Mouse (Mus musculus) limb, embryonic 14.5 days (tissue): ENCODE measurements around the gene Sapcd2. TPM values are rescaled to one million over a fixed set of nuclear protein-coding genes. Genes with fewer than 3 reads are reported as not detected.

Source experiments
- ATAC-seq: fragments of 200-750 bp; cut with Nextera tagmentation; 2 replicates; pipeline ENCODE4 v1.8.0; 2017; ENCODE audit warnings: low read depth, moderate number of reproducible peaks, moderate TSS enrichment; ENCODE audit not compliant: low FRiP score
- DNase-seq: peaks from one replicate; pipeline ENCODE4 v3.0.0-alpha.2; 2015; ENCODE audit warnings: low spot score
- H3K27ac ChIP-seq: fragments of 300-500 bp; sonication (generic); replicated peaks from 2 replicates; pipeline ENCODE4 v1.5.1; 2014; ENCODE audit warnings: low read depth, mild to moderate bottlenecking, low read length, moderate library complexity, mixed read lengths
- H3K27me3 ChIP-seq: fragments of 300-500 bp; sonication (generic); 2 replicates; pipeline ENCODE4 v1.6.1; 2014; ENCODE audit warnings: low read length, mixed read lengths; ENCODE audit not compliant: control insufficient read depth, insufficient read depth
- H3K36me3 ChIP-seq: fragments of 300-500 bp; sonication (generic); 2 replicates; pipeline ENCODE4 v1.6.1; 2014; ENCODE audit warnings: mild to moderate bottlenecking, low read length, moderate library complexity, mixed read lengths; ENCODE audit not compliant: control insufficient read depth, insufficient read depth
- H3K4me1 ChIP-seq: fragments of 300-500 bp; sonication (generic); 2 replicates; pipeline ENCODE4 v1.6.1; 2014; ENCODE audit warnings: antibody characterized with exemption, low read length, mixed read lengths; ENCODE audit not compliant: control insufficient read depth, insufficient read depth
- H3K4me2 ChIP-seq: fragments of 300-500 bp; sonication (generic); replicated peaks from 2 replicates; pipeline ENCODE4 v1.6.1; 2014; ENCODE audit warnings: low read depth, mild to moderate bottlenecking, low read length, moderate library complexity; ENCODE audit not compliant: severe bottlenecking
- H3K4me3 ChIP-seq: fragments of 300-500 bp; sonication (generic); replicated peaks from 2 replicates; pipeline ENCODE4 v1.5.1; 2014; ENCODE audit warnings: low read length
- H3K9ac ChIP-seq: fragments of 300-500 bp; sonication (generic); 2 replicates; pipeline ENCODE4 v1.6.1; 2014; ENCODE audit warnings: mild to moderate bottlenecking, low read depth, low read length, moderate library complexity; ENCODE audit not compliant: severe bottlenecking
- H3K9me3 ChIP-seq: fragments of 300-500 bp; sonication (generic); 2 replicates; pipeline ENCODE4 v1.6.1; 2016; ENCODE audit warnings: low read length; ENCODE audit not compliant: control insufficient read depth
- POLR2A ChIP-seq: fragments of 200-500 bp; IDR thresholded peaks from 2 replicates; pipeline ENCODE4 v1.8.0; 2012; ENCODE audit warnings: inconsistent platforms, mild to moderate bottlenecking, moderate library complexity, borderline replicate concordance; ENCODE audit not compliant: insufficient read depth, insufficient read length; ENCODE audit errors: extremely low read depth
- WGBS: fragments of 180-500 bp; shearing (Covaris S2); extraction: QIAGEN DNeasy Blood & Tissue Kit; methylation state at CpG from one replicate; pipeline ENCODE4 v1.1.7; 2014; 5-methylcytosine and 5-hydroxymethylcytosine counted together
- polyA plus RNA-seq, 2 experiments: library from polyadenylated mRNA; depleted of rRNA in 1 of 2; stranded (reverse) in 1 of 2; unstranded in 1 of 2; fragments of >200 nt; fragmentation: Nextera tagmentation in 1 of 2; extraction: Ambion mirVana in 1 of 2; gene quantifications; 2 replicates each; pipeline versions ENCODE4 v1.2.1 to v1.2.3; 2012 to 2014

The Sapcd2 gene
- polyA plus RNA-seq, 2 experiments: 33.1 to 42.5 TPM

GRCm38 (mm10) chr2:25396597-25396983, 24.5 kb downstream of the Sapcd2 start:
- no peak overlapping the region for H3K9ac ChIP-seq
- DNase-seq (no peak), ATAC-seq (no peak)
- no peak for TF ChIP-seq POLR2A
- H3K9me3 ChIP-seq: no peaks in the 10 kb centered on the region
- peak overlapping the region; percentile 46; the same call in 1 of the 2 replicates for H3K4me2 ChIP-seq
- no peaks in the 10 kb centered on the region for H3K36me3 ChIP-seq
- H3K4me1 ChIP-seq: 0 out of 2 replicates have a peak, but pooled peaks cover 7% of the 10 kb centered on the region
- H3K4me3 ChIP-seq: no peak overlapping the region
- WGBS: 35% methylated on average over 3 of the region's 3 CpGs
- no peak overlapping the region for H3K27ac ChIP-seq
- H3K27me3 ChIP-seq: peaks cover 61% of the 10 kb centered on the region

GRCm38 (mm10) chr2:25397010-25397409, 24.9 kb downstream of the Sapcd2 start:
- no peak overlapping the region for H3K4me2 ChIP-seq
- H3K9me3 ChIP-seq: no peaks in the 10 kb centered on the region
- no peak overlapping the region for H3K27ac ChIP-seq
- TF ChIP-seq POLR2A: no peak
- DNase-seq: no peak
- 33% methylated on average over 1 of the region's 1 CpGs for WGBS
- H3K27me3 ChIP-seq: peaks cover 63% of the 10 kb centered on the region
- no peak overlapping the region for H3K4me3 ChIP-seq
- H3K36me3 ChIP-seq: no peaks in the 10 kb centered on the region
- no peak for ATAC-seq
- H3K4me1 ChIP-seq: 0 out of 2 replicates have a peak, but pooled peaks cover 7% of the 10 kb centered on the region
- no peak overlapping the region for H3K9ac ChIP-seq

- H3K27ac ChIP-seq: no peak overlapping the region
Observed at GRCm38 (mm10) chr2:25398065-25398464, 25.9 kb downstream of the Sapcd2 start.

GRCm38 (mm10) chr2:25399051-25399450, 26.9 kb downstream of the Sapcd2 start, which contains the start of gene Npdc1:
Npdc1 (plus strand) TSS chr2:25399351.
- Histone ChIP-seq H3K4me1 (0 out of 2 replicates have a peak, but pooled peaks cover 7% of the 10 kb centered on the region), H3K4me3 (no peak within 1 kb of the TSS), H3K27ac (no peak within 1 kb of the TSS), H3K9ac (no peak within 1 kb of the TSS), H3K27me3 (peaks cover 83% of the 10 kb centered on the region), H3K4me2 (no peak within 1 kb of the TSS), H3K36me3 (no peaks in the 10 kb centered on the region), H3K9me3 (no peaks in the 10 kb centered on the region)
- 59% methylated on average over 8 of the region's 8 CpGs for WGBS
- no peak for TF ChIP-seq POLR2A
- DNase-seq (no peak), ATAC-seq (no peak)

More at GRCm38 (mm10) chr2:25398065-25398464, 25.9 kb downstream of the Sapcd2 start:
- Histone ChIP-seq H3K4me3 (no peak overlapping the region), H3K9ac (no peak overlapping the region), H3K4me1 (0 out of 2 replicates have a peak, but pooled peaks cover 7% of the 10 kb centered on the region), H3K4me2 (no peak overlapping the region), H3K9me3 (no peaks in the 10 kb centered on the region), H3K27me3 (peaks cover 74% of the 10 kb centered on the region), H3K36me3 (no peaks in the 10 kb centered on the region)
- DNase-seq (no peak), ATAC-seq (no peak)
- WGBS: 89% methylated on average over 7 of the region's 7 CpGs
- TF ChIP-seq POLR2A: no peak

- peak overlapping the region; percentile 14; the same call in 1 of the 2 replicates for H3K4me3 ChIP-seq
Observed at GRCm38 (mm10) chr2:25400291-25400690, 28.2 kb downstream of the Sapcd2 start.

GRCm38 (mm10) chr2:25400764-25401163, 28.6 kb downstream of the Sapcd2 start:
- no peak for TF ChIP-seq POLR2A
- no peaks in the 10 kb centered on the region for H3K4me1 ChIP-seq
- H3K36me3 ChIP-seq: no peaks in the 10 kb centered on the region
- H3K9me3 ChIP-seq: no peaks in the 10 kb centered on the region
- H3K27ac ChIP-seq: no peak overlapping the region
- no peak overlapping the region for H3K4me2 ChIP-seq
- H3K9ac ChIP-seq: no peak overlapping the region
- H3K27me3 ChIP-seq: peaks cover 78% of the 10 kb centered on the region
- DNase-seq (no peak), ATAC-seq (no peak)
- WGBS: 3% methylated on average over 17 of the region's 17 CpGs
- peak overlapping the region; percentile 14 for H3K4me3 ChIP-seq

More at GRCm38 (mm10) chr2:25400291-25400690, 28.2 kb downstream of the Sapcd2 start:
- Histone ChIP-seq H3K36me3 (no peaks in the 10 kb centered on the region), H3K27ac (no peak overlapping the region), H3K4me1 (no peaks in the 10 kb centered on the region), H3K4me2 (no peak overlapping the region), H3K9me3 (no peaks in the 10 kb centered on the region), H3K27me3 (peaks cover 83% of the 10 kb centered on the region), H3K9ac (no peak overlapping the region)
- no peak for TF ChIP-seq POLR2A
- 26% methylated on average over 16 of the region's 16 CpGs for WGBS
- DNase-seq (no peak), ATAC-seq (no peak)
